Mouse (Mus musculus) left cerebral cortex, adult 11 months (tissue): ENCODE data around the gene Mettl6.

ENCODE experiments used
- DNase-seq: peaks from one replicate; pipeline ENCODE4 v3.0.0; 2022; ENCODE audit warnings: low spot score

The Mettl6 gene

GRCm38 (mm10) chr14:31431789-31432330 is 63.0 kb downstream of the Mettl6 start:
- DNase-seq: no peak

GRCm38 (mm10) chr14:31429004-31429395 is 65.8 kb downstream of the Mettl6 start:
- no peak for DNase-seq

- peak; percentile 39 for DNase-seq
These were observed 66.4 kb downstream of the Mettl6 start for GRCm38 (mm10) chr14:31428211-31429003.
